Mouse (Mus musculus): ENCODE data around the gene Glis3. TPM values are rescaled to one million over a fixed set of nuclear protein-coding genes. Genes with fewer than 3 reads are reported as not detected.

The Glis3 gene
- polyA plus RNA-seq, 2 experiments from 2014 or later = 0.05 to 0.33 TPM

DNA sequence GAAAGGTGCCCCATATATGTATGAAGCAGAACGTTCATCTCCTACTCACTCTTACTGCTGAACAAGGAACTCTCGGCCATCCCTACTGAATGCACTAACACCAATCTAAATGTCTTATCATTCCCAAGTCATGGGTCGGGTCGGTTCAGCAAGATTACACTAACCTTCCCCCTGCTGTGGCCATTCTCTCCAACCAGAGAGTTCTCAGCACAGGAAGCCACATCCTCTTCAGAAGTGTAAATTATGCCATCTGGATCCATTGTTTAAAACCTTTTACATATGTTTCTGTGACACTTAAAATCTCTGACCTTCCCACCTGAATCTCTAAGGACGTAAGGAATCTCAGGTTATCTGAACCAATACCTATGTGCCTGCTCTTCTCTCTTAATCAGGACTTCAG lies 29.0 kb downstream of the Glis3 start:
- ATAC-seq = no peak

DNA sequence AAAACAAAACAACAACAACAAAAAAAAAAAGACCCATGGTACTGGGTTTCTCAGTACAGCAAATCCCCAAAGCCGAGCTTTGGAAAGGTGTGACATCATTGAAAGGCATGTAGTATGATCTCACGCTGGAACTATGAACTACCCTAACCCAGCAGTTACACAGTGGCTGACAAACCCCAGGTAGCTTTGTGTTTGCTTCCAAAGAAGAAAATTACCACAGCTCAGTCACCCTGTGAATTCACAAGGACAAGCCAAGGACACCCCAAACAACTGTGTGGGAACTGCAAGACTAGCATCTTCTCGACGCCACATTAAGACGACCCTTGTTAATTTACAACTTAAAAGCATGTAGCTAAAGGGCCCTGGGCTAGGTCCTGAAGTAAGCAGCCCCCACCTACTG lies 30.4 kb downstream of the Glis3 start:
- ATAC-seq = no peak

DNA sequence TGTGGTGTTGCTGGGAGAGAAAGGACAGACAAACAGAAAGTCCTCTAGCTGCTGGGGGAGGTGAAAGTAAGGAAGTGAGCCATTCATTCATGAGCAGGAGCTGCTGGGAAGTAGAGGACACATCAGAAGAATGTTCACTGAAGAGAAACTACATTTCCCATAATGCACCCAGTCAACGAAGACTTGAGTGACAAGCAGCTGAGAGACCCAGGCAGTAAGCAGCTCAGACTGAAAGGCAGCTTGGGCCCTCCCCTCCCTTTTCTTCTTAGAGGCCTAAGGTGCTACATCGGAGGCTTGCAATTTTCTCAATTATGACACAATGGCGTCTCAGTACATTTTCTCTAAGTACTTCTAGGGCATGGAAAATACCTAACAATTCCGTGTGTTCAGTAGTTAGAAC lies 31.0 kb downstream of the Glis3 start:
- ATAC-seq = no peak

DNA sequence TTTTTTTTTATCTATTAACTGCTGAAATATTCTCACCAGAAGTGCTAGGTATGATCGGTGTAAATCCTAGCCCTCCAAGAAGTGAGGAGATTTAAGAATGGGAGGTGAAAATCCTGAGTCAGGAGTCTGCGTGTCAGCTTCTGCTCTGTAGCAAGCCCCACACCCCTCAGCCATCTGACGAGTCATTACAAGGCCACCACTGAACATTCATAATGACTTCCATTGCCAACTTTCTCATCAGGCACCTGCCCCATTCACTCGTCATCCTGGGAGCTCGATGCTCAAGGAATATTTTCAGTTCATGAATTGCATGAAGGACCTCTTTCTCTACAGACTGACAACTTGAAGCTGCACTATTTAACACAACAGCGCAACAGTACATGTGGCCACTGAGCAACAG lies 32.5 kb downstream of the Glis3 start:
- no peak for ATAC-seq

DNA sequence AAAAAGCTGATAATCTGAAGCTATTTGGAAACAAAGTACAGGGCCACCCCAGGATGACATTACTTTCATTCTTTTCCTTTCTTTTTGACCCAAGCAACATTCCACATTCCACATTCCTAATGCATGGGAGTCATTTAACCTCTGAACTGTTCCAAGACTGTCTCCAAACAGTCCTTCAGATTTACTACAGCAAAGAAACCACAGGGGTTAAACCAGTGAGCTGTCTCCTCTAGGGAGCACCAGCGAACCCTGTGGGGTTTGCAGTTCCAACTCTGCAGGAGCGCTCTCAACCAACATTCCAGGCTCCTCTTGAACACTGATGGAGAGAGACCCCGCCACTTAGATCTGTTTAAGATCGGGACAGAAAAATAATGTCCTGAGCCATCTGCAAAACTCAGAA lies 33.6 kb downstream of the Glis3 start:
- ATAC-seq = no peak

DNA sequence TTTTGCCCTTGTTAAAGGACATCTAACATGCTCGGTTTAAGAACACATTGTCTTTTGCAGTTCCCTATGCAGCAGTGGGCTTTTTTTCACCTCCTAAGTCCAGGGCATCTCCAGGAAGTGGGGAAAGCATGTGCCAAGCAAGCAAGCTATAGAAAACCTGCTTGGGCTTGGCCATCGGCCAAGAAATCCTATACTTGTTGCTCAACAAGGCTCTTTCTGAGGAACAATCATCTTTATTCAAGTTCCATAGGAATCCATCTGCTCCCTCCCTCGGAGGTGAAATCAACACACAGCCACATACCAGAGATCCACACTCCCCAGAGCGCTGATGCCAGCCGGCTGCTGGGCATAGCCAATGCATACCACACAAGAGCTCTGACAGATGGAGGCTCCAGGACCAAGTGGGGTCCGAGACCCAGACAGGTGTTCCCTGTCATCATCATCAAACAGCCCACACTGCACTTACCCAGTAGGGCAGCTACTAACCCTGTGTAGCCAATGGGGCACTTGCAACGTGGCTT lies 39.0 kb downstream of the Glis3 start:
- ATAC-seq = no peak

DNA sequence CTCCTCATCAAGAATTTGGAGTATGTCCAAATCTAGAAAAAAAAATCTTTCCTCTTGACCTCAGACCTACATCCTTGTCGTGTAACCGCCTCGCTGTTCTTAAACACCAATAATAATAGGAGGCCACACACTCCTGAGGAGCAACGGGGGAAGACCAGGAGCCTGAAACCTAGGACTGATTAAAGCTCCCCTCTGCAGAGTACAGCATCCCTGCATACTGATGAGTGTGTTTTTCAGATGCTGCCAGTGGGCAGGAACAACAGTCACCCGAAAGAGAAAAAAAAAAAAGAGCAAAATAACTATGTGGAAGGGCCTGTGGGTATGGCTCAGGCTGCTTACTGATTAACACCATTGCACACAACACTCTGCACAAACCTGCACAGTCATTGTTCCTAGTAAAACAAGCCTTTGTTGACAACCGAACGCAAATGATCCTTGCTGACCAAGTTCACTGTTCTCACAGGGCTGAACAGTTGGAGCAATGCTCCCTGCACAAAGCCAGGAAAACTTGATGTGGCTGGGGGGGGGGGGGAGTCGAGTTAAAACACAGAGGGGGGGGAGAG lies 43.8 kb downstream of the Glis3 start:
- no peak for ATAC-seq

DNA sequence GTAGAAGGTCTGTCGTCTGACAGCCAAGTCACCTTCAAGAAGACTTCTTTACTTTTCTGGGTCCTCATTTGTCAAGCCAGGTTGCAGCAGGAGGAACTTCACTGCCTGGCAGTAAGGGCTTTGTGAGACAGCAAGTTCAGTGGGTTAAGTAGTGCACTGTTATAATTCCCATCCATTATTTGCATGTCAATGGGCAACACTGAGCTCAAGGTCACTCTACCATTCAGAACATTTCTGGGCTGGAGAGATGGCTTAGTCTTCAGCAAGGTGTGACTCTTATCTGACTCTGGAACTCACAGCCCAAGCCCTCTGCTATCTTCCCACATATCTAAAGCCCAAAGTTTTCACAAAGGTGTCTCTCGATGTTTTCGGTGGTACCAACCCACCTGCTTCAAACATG lies 44.9 kb downstream of the Glis3 start:
- no peak for ATAC-seq

DNA sequence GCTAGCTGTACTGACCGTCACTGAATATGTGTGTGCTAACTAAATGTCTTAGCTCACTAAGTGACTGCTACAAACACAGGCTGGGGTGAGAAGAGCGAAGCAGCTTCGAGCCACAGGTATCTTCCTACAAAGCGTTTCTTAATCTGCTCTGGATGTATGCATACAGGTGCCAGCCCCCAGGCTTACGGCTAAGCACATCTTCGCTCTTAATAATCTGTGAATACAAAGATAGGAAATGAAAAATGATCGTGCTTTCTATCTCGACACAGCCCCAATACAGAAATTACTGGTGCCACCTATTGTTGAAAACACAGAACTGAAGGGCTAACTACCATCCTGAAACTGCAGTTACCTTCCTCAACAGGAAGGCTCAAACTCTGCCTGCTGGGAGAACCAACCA lies 51.5 kb downstream of the Glis3 start:
- ATAC-seq = no peak

DNA sequence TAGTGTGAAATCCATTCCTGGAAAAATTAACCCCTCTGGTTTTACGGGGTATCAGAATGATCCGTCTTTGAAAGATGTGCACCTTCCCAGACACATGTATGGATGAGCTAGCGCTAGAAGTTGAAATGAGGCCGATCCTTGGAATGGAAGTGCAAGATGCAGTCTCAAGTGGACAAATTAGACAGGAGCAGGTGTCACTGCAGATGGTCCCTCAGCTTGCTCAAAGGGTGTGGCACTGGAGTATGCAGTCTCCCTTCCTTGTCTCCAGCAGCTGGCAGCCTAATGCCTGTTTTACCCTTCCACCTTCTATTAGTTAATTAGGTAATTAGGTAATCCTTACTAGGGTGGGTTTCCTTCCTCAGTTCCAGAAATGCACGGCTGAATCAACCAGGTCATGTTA lies 53.7 kb downstream of the Glis3 start:
- ATAC-seq = no peak

DNA sequence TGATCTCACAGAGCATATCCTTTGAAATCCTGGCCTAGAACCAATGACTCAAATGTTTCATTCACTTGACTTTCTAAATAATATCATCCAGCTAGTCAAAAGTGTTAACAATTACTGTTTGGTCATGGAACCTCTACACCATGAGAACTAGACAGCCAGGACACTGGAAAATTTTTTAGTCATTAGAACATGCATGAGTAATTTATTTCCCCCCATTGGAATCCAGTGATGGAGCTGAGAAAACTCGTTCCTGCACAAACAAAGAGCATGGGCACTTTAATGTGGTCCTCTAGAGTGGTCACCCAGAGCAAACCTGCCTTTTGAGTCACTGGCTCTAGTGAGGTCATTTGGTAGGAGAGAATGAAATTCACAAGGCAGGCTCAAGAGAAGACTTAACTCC lies 55.3 kb downstream of the Glis3 start:
- no peak for ATAC-seq

DNA sequence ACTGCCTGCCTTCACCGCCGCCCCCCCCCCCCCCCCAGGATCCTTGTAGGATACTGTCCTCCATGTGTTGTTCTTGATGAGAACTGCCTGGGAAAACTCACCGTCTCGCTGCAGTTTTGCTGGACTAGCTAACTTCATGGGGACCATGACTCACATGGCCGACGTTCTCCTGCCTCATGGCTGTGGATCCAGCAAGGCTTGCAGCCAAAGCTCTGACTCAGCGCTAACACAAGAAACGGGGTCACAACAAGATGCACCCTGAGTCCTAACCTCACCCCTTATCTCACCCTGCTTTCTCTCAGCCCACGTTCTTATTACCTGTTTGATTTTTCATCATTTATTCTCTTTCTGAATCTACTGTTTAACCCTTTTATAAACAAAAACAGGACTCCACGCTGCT lies 56.2 kb downstream of the Glis3 start:
- ATAC-seq = no peak

DNA sequence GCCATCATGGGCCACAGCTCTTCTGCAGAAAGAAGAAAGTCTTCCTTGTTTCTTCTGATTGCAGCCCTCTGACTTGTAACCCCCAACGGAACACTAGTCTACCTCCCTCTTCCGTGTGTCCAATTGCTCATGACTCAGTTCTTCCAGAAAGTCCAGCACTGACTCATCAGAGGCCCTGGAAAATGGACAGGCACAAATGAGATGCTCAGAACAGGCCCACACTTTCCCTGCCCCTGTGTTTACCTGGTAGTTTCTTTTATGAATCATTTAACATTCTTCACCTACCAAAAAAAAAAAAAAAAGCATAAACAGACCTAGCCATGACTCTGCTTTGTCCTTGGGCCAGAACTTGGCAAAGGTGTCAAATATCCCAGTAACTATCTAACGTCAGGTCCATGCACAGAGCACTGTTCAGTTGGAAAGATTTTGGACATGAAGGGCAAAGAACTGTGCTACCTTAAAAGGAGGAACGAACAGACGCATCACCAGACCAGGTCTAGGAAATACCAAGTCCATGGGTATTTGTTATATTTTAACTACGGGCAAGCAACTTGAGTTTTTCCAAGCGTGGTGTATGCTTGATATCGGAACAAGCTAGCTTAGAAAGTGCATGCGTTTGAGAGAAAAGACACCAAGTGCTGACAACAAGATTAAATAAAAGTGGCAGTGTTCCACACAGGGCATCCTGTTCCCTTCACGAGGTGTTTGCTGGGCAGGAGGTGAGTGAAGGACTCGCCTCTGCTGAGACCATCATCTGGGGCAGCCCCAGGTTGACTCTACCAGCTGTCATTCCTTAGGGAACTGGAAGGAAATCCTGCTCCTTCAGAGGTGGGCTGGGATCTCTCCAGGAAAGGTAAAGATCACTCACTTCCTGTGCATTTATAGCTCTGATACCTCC lies 58.0 kb downstream of the Glis3 start:
- no peak for ATAC-seq

DNA sequence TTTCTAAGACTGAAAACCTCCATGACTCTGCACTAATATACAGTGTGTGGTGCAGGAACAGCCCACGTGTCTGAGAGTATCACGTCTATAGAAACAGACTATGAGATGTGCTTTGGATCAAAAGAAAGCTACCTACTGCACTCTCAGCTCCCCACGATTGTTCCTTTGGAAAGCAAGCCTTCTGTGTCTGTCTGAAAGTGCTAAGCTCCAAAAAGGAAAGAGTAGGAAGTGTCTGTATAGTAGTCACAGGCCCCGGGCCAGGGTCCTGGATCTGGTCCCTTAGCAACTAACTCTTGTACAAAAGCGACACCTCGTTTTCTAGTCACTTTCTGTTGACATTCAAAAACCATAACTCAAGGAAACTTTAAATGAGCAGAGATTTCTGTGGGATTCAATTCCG lies 62.1 kb downstream of the Glis3 start:
- ATAC-seq = no peak

DNA sequence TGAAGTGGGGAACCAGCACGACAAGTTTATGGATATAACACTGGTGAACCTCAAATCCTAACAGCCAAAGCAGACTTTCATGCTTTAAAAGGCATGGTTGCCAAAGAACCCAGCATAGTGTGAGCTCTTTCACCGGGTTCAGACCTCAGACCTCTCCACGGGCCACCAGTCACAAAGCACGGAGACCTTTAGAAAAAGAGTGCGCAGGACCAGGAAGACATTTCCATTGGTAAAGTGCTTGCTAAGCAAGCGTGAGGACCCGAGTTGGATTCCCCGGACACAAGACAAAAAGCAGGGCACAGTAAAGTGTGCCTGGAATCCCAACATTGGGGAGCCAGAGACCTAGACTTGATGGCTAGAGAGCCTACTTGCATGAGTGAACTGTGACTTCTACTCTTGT lies 62.7 kb downstream of the Glis3 start:
- ATAC-seq = no peak

DNA sequence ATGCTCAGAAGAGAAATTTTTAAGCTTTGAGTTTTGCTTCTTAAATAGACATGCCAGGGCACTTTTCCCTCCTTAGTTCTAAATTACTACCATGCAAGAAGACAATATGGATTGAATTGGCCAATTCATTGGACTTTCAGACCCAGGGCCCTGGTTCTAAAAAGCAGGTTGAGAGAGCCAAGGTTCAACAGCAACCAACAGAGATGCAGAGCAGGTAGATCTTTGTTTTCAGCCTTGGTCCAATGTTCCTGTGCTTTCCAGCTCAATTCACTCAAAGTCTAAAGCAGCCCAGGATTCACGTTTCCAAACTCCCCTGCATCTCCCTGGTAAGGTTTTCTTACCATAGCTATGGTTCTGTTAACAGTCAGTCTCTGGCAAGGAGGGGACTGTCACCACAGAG lies 63.4 kb downstream of the Glis3 start:
- no peak for ATAC-seq

DNA sequence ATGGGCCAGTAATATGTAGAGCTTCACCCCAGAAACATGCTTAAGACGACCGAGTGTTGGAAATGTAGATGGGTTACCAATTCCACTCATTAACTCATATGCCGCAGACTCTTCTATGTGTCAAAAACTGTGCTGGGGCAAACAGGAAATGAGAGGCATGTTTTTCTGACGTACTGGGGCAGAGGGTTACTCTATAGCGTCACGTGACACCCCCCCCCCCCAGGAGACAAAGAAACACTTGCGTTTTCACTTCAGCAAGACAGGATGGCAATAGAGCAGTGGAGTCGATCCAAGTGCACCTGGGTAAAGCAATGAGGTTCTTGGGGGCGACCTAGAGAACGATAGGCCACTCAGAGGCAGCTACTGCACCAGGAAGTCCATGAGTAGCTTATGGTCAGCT lies 67.6 kb downstream of the Glis3 start:
- ATAC-seq = peak; percentile 95

DNA sequence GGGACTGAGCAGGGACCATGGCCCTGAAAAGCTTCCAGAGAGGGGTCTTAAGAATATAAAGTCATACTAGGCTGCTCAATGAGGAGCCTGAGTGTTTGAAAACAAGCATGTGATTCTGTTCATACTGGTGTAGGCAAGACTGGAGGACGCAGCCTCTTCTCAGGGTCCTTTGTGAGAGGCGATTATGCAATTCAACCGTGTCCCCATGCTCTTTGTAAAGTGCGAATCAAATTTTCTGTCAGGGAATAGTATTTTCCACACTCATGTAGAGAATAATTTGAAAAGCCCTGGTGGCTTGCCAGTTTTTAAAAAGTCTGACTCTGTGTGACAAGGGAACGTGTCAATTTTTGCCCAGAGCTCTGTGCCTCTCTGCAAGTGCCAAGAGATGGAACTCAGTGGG lies 71.1 kb downstream of the Glis3 start:
- no peak for ATAC-seq

DNA sequence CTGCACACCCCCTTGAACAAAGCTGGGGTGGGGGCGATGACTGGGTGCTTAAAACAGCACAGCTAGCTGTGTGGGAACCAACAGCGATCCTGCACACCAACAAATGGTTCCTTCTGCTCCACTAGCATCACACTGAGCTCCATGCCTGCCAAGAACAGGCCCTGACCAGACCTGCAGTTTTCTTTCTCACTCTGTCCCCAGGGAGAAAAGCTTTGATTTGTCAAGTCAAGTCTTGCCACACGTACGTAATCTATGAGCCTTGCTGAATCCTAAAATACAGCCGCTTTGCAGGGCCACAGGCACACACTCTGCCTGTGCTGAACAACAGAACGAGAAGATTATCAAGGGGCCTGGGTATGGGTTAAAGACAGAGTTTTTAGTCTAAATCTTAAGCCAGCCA lies 71.6 kb downstream of the Glis3 start:
- ATAC-seq = no peak

DNA sequence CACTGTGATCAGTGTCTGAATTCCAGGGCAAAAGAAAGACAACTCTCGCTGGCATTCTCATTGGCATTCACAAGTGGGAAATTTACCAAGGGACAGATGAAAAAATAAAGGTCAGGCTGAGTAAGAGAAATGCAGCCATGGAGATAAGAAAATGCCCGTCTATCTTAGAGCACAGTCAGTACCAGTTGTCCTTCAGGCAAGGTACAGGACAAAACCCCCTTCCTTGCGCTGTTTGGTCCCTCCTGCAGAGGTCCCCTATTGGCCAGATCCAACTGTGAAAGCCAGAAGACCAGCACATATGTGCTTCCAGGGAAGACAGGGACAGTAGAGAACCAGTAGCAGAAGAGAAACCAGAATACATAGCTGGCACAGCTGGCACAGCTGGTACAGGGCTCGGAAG lies 79.0 kb downstream of the Glis3 start:
- no peak for ATAC-seq

DNA sequence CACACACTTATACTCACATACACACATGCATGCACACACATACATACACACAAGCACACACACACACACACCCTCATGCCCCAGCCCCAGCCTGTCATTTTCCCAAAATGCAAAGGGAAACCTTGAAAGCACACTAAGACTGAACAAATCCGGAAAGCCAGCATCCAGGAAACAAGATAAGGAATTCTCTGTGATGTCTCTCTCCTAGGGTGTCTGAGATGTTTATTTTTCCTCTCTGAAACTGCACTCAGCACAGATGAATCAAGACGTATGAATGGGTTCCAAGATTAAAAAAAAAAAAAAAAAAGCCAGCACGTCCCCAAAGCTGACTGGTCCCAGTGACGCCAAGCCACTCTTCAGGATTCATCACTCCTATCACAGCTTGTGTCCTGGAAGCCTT lies 85.7 kb downstream of the Glis3 start:
- no peak for ATAC-seq

DNA sequence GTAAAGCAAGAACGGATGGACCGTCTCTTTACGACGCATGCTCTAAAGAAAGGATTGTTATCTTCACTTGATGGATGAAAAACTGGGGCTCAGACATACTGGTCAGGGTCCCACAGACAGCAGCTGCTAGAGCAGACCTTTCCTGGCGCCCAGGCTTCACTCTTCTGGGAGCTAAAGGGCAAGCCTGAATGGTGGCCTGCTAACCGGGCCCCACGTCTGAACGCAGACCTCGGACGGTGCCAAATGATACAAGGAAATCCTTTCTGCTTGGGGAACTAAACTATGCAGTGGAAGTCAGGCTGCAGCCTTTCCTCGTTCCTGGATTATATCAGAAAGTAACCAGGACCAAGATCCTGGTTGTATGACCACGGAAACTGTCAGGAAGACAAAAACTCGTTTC lies 86.9 kb downstream of the Glis3 start:
- no peak for ATAC-seq

DNA sequence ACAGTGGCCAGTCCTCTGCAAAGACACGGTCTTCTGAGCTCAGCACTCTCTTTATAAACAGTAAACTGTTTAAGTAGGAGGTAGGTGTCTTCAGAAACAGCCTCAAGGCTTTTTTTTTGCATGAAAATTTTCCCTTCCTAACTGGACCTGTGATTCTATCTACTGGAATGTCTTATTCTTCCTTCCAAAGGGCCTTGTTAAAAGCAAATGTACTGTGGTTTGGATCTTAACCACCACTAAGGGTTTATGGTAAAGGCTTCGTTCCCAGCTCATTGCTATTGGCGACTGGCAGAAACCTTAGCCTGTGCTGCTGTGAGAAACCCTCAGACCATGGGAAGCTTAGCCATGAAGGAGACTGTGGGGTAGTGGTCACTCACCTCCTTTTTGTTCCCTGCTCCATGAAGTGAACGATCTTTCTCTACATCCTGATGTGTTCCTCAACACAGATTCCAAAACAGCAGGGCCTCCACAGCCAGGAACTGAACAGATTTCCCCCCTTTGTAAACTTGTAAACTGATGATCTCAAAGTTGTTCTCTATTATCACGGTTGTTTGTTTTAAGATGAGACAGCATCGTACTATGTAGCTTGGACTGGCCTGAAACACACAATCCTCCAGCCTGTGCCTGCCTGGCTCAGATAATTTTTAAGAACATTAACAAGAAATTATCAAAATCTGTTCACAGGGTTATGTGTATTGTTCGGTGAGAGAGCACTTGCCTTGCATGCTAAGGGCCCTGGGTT lies 88.0 kb downstream of the Glis3 start:
- ATAC-seq = no peak

DNA sequence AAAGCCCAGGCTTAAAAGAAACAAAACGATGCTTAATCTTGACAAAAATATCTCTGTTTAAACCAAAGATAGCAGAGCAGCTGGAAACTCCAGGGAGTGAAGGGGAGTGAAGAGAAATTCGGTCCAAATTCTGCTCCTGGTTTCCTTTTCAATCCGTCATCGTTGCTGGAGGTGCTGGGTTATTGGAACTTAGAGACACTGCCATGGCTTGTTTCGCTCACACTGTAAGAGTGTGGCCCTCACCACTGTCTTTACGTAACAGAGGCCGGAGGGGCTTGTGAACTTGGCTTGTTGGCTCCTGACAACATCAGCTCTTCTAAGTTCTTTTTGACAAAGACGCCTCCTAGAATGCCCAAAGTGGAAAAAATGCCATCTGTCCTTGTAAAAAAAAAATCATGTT lies 99.4 kb downstream of the Glis3 start:
- ATAC-seq = no peak

All from CD4-positive, CD25-positive, alpha-beta regulatory T cell, adult 4 months (primary cell).